Mouse (Mus musculus): ENCODE results near the gene Enpp6. TPM values are rescaled to one million over a fixed set of nuclear protein-coding genes. Genes with fewer than 3 reads are reported as not detected.

The Enpp6 gene
- polyA plus RNA-seq (2014; fragmentation: Nextera tagmentation; extraction: Ambion mirVana) = 4.4 and 6.1 TPM in 2 replicates

DNA sequence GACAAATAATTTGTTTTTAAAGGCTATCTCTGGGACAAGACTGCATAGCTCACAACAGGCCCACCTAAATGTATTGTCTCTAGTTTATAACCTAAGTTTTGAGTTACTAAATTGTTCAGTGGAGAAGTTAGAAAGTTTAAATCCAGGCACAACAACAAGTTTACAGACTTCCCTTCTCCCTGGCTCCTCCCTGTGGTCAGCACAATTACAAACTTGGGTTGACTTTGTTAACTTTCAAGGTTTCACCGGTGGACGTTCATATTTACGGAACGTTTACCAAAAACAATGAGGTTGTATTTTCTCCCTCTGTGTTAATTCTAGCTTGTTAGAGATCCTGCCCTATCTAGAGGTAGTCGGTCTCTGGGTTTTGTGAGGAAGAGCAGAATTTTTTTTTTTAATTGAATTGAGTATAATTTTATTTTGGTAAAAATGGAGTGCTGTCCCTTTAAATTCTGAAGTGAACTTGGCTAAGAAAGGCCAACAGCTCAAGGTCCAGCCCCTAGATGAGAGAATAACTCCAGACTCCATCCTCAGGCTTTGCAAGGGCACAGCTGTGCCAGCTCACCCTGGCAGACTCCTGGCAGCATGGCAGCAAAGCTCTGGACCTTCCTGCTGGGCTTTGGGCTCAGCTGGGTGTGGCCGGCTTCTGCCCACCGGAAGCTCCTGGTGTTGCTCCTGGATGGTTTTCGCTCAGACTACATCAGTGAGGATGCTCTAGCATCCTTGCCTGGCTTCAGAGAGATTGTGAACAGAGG lies at the start of gene Enpp6:
Enpp6 (plus strand) TSS at position 502 of the 755 bp plus-strand sequence.
- H3K27ac ChIP-seq (replicated peaks in 1 of 2; ENCODE audit: control insufficient read depth in 1 of 2, insufficient read depth in 1 of 2, low read depth in 2 of 2, low read length in 2 of 2) = no peak within 1 kb of the TSS
- WGBS = 83% methylated on average over 8 of the region's 8 CpGs
- no peaks in the 10 kb centered on the region for H3K36me3 ChIP-seq (ENCODE audit: control insufficient read depth, insufficient read depth, low read length)
- 0 out of 4 replicates have a peak, but pooled peaks cover 0 to 3% of the 10 kb centered on the region in 2 experiments for H3K4me1 ChIP-seq (ENCODE audit: control insufficient read depth in 2 of 2, insufficient read depth in 2 of 2, low read length in 2 of 2)
- no peaks in the 10 kb centered on the region for H3K9me3 ChIP-seq (ENCODE audit: control insufficient read depth, low read length)
- H3K4me2 ChIP-seq (ENCODE audit: low read length) = no peak within 1 kb of the TSS
- no peak for ATAC-seq (ENCODE audit: insufficient number of reproducible peaks, insufficient read depth, low FRiP score, low read depth)
- H3K4me3 ChIP-seq (ENCODE audit: control insufficient read depth in 1 of 2, insufficient read depth in 1 of 2, low read depth in 1 of 2, low read length in 2 of 2) = no peak within 1 kb of the TSS
- no peak within 1 kb of the TSS for H3K9ac ChIP-seq (ENCODE audit: low read length)
- no peaks in the 10 kb centered on the region for H3K27me3 ChIP-seq (ENCODE audit: control insufficient read depth, insufficient read depth, low read length)

DNA sequence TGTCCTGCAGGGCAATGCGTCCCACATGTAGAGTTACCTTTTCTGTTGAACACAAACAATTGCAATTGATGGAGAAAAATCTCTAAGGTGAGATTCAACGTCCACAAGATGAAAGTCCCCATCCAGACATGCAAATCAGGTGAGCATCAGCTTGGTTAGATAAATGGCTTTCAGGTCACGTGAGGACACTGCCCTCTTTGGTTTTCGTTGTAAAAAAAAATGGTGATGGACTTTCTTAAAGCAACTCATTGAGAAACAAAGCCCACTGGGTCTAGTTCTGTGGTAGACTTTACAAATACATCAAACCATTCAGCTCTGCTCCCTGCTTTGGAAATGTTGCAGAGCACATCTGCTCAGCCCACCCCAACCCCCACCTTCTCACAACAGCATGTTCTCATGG lies 48.5 kb upstream of the Enpp6 start:
- Histone ChIP-seq H3K27me3 (ENCODE audit: control insufficient read depth, insufficient read depth, low read length) (no peaks in the 10 kb centered on the region), H3K36me3 (ENCODE audit: control insufficient read depth, insufficient read depth, low read length) (no peaks in the 10 kb centered on the region), H3K4me2 (ENCODE audit: low read length) (no peak overlapping the region), H3K4me3 (ENCODE audit: control insufficient read depth in 1 of 2, insufficient read depth in 1 of 2, low read depth in 1 of 2, low read length in 2 of 2) (no peak overlapping the region), H3K27ac (replicated peaks in 1 of 2; ENCODE audit: control insufficient read depth in 1 of 2, insufficient read depth in 1 of 2, low read depth in 2 of 2, low read length in 2 of 2) (no peak overlapping the region), H3K9me3 (ENCODE audit: control insufficient read depth, low read length) (peaks cover 5% of the 10 kb centered on the region), H3K9ac (ENCODE audit: low read length) (no peak overlapping the region), H3K4me1 (ENCODE audit: control insufficient read depth in 2 of 2, insufficient read depth in 2 of 2, low read length in 2 of 2) (peaks cover 0 to 4% of the 10 kb centered on the region in 2 experiments; a peak in 2 of 4 replicates)
- no peak for ATAC-seq (ENCODE audit: insufficient number of reproducible peaks, insufficient read depth, low FRiP score, low read depth)
- WGBS = 77% methylated on average over 4 of the region's 4 CpGs

DNA sequence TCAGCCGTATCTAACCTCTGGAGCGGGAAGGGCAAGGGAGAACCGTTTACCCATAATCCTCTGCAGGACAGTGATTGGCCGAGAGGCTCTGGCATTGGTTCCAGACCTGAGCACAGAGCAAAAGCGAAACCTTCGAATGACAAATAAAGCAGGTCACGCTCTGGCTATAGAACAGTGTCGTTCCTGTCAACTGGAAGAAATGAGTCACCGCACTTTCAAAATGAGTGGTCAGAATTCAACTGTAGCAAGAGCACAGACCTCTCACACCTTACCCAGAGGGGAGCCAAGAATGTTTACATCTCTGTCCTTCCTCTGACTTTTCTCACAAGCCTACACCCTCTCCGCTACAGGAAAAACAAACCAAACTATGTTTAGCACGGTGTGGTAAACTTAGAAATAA lies 45.4 kb upstream of the Enpp6 start:
- 0 out of 2 replicates have a peak, but pooled peaks have one; percentile 56 for ATAC-seq (ENCODE audit: insufficient number of reproducible peaks, insufficient read depth, low FRiP score, low read depth)
- Histone ChIP-seq H3K4me2 (ENCODE audit: low read length) (peak overlapping the region; percentile 23; the same call in 1 of the 2 replicates), H3K27me3 (ENCODE audit: control insufficient read depth, insufficient read depth, low read length) (no peaks in the 10 kb centered on the region), H3K27ac (replicated peaks in 1 of 2; ENCODE audit: control insufficient read depth in 1 of 2, insufficient read depth in 1 of 2, low read depth in 2 of 2, low read length in 2 of 2) (peak overlapping the region; percentile 41 to 52), H3K4me1 (ENCODE audit: control insufficient read depth in 2 of 2, insufficient read depth in 2 of 2, low read length in 2 of 2) (peaks cover 0 to 2% of the 10 kb centered on the region in 2 experiments; a peak in 2 of 4 replicates), H3K9me3 (ENCODE audit: control insufficient read depth, low read length) (peaks cover 5% of the 10 kb centered on the region), H3K36me3 (ENCODE audit: control insufficient read depth, insufficient read depth, low read length) (no peaks in the 10 kb centered on the region), H3K9ac (ENCODE audit: low read length) (no peak overlapping the region), H3K4me3 (ENCODE audit: control insufficient read depth in 1 of 2, insufficient read depth in 1 of 2, low read depth in 1 of 2, low read length in 2 of 2) (no peak overlapping the region)
- WGBS = 52% methylated on average over 11 of the region's 11 CpGs

DNA sequence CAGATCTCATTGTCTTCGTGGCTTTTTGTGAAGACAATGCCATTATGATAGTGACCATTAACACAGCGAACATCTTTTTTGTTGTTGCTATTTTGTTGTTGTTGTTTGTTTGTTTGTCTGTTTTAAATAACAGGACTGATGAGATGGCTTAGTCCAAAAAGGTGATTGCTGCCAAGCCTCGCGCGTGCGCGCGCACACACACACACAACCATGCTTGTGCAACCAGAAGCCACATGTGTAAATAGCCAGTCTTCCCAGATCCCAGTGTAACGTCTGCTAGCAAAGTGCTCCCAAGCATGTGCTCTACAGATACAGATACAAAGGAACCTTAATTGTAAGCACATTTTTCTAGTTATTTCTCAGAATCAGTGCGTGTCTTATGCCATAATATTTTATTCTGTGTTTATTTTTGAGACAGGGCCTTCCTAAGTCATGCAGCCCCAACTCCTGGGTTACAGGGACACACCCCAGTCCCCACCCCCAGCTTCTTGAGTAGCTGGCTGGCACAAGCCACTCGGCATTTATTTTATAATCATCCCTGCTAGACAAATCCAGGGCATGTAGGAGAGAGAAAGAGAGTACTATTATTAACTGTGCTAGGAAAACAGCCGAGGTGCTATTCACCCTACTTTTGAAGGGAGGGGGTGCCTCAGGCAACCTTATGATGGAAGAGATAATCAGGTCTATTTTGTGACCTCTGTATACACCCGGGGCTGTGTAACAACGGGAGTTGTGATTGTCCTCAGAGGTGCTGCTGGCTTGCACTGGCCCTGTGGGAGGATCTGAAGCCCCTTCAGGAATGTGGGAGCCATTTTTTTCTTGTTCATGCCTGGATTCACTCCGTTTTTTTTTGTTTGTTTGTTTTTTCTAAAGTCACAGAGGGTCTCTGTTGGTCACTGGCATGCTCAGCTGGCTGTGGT lies 44.7 kb upstream of the Enpp6 start:
- Histone ChIP-seq H3K27ac (replicated peaks in 1 of 2; ENCODE audit: control insufficient read depth in 1 of 2, insufficient read depth in 1 of 2, low read depth in 2 of 2, low read length in 2 of 2) (peak overlapping the region; percentile 41 to 52), H3K36me3 (ENCODE audit: control insufficient read depth, insufficient read depth, low read length) (no peaks in the 10 kb centered on the region), H3K9me3 (ENCODE audit: control insufficient read depth, low read length) (peaks cover 5% of the 10 kb centered on the region), H3K4me2 (ENCODE audit: low read length) (peak overlapping the region; percentile 23; the same call in 1 of the 2 replicates), H3K27me3 (ENCODE audit: control insufficient read depth, insufficient read depth, low read length) (0 out of 2 replicates have a peak, but pooled peaks cover 3% of the 10 kb centered on the region), H3K4me1 (ENCODE audit: control insufficient read depth in 2 of 2, insufficient read depth in 2 of 2, low read length in 2 of 2) (peaks cover 0 to 2% of the 10 kb centered on the region in 2 experiments; a peak in 2 of 4 replicates), H3K4me3 (ENCODE audit: control insufficient read depth in 1 of 2, insufficient read depth in 1 of 2, low read depth in 1 of 2, low read length in 2 of 2) (no peak overlapping the region), H3K9ac (ENCODE audit: low read length) (no peak overlapping the region)
- no peak for ATAC-seq (ENCODE audit: insufficient number of reproducible peaks, insufficient read depth, low FRiP score, low read depth)
- 70% methylated on average over 15 of the region's 15 CpGs for WGBS

DNA sequence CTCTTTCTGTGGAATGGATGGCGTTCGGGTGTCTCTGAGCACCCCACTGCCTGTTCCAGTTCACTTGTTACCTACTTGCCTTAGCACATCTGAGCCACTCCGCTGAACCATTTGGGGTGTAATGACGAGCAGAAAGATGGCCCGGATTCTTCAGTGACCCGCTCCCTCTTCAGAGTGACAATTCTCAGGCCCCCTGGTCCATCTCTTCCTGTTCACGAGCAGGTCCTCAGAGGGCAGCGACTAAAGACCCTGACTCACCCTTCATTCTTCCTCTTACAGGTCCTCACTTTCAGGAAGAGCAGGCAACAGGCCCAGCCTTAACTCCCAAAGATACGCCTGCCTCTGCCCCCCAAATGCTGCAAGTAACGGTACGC lies 44.0 kb upstream of the Enpp6 start:
- Histone ChIP-seq H3K36me3 (ENCODE audit: control insufficient read depth, insufficient read depth, low read length) (no peaks in the 10 kb centered on the region), H3K4me2 (ENCODE audit: low read length) (no peak overlapping the region), H3K4me1 (ENCODE audit: control insufficient read depth in 2 of 2, insufficient read depth in 2 of 2, low read length in 2 of 2) (peaks cover 0 to 2% of the 10 kb centered on the region in 2 experiments; a peak in 2 of 4 replicates), H3K27me3 (ENCODE audit: control insufficient read depth, insufficient read depth, low read length) (0 out of 2 replicates have a peak, but pooled peaks cover 4% of the 10 kb centered on the region), H3K9me3 (ENCODE audit: control insufficient read depth, low read length) (peaks cover 5% of the 10 kb centered on the region), H3K27ac (replicated peaks in 1 of 2; ENCODE audit: control insufficient read depth in 1 of 2, insufficient read depth in 1 of 2, low read depth in 2 of 2, low read length in 2 of 2) (no peak overlapping the region), H3K9ac (ENCODE audit: low read length) (no peak overlapping the region), H3K4me3 (ENCODE audit: control insufficient read depth in 1 of 2, insufficient read depth in 1 of 2, low read depth in 1 of 2, low read length in 2 of 2) (no peak overlapping the region)
- no peak for ATAC-seq (ENCODE audit: insufficient number of reproducible peaks, insufficient read depth, low FRiP score, low read depth)
- WGBS = 76% methylated on average over 11 of the region's 11 CpGs

GRCm38 (mm10) chr8:46943337-46943736 lies 43.4 kb upstream of the Enpp6 start:
- Histone ChIP-seq H3K9ac (ENCODE audit: low read length) (no peak overlapping the region), H3K27me3 (ENCODE audit: control insufficient read depth, insufficient read depth, low read length) (0 out of 2 replicates have a peak, but pooled peaks cover 4% of the 10 kb centered on the region), H3K9me3 (ENCODE audit: control insufficient read depth, low read length) (peaks cover 5% of the 10 kb centered on the region), H3K36me3 (ENCODE audit: control insufficient read depth, insufficient read depth, low read length) (no peaks in the 10 kb centered on the region), H3K4me2 (ENCODE audit: low read length) (no peak overlapping the region), H3K4me1 (ENCODE audit: control insufficient read depth in 2 of 2, insufficient read depth in 2 of 2, low read length in 2 of 2) (peaks cover 0 to 2% of the 10 kb centered on the region in 2 experiments; a peak in 2 of 4 replicates), H3K4me3 (ENCODE audit: control insufficient read depth in 1 of 2, insufficient read depth in 1 of 2, low read depth in 1 of 2, low read length in 2 of 2) (no peak overlapping the region), H3K27ac (replicated peaks in 1 of 2; ENCODE audit: control insufficient read depth in 1 of 2, insufficient read depth in 1 of 2, low read depth in 2 of 2, low read length in 2 of 2) (no peak overlapping the region)
- no peak for ATAC-seq (ENCODE audit: insufficient number of reproducible peaks, insufficient read depth, low FRiP score, low read depth)
- 78% methylated on average over 4 of the region's 4 CpGs for WGBS

DNA sequence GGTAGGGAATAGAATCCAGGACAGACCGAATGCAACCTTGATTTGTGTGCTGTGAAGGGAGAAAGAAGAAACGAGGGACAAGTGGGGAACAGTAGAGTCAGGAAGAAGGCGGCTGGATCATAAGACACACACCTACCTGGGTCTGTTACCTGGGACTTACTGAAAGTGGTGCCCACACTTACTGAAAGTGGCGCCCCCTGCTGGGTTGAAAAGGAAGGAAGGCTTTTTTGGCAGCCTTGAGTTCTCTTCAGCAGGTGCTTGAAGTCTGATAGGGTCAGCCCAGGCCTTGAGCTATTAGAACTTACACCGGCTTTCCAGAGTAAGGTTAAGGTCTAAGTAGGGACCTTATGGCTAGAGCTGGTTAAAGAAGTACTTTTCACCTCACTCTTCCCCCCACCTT lies 40.5 kb upstream of the Enpp6 start:
- Histone ChIP-seq H3K9ac (ENCODE audit: low read length) (no peak overlapping the region), H3K27ac (replicated peaks in 1 of 2; ENCODE audit: control insufficient read depth in 1 of 2, insufficient read depth in 1 of 2, low read depth in 2 of 2, low read length in 2 of 2) (no peak overlapping the region), H3K27me3 (ENCODE audit: control insufficient read depth, insufficient read depth, low read length) (0 out of 2 replicates have a peak, but pooled peaks cover 4% of the 10 kb centered on the region), H3K9me3 (ENCODE audit: control insufficient read depth, low read length) (no peaks in the 10 kb centered on the region), H3K4me3 (ENCODE audit: control insufficient read depth in 1 of 2, insufficient read depth in 1 of 2, low read depth in 1 of 2, low read length in 2 of 2) (no peak overlapping the region), H3K4me1 (ENCODE audit: control insufficient read depth in 2 of 2, insufficient read depth in 2 of 2, low read length in 2 of 2) (peaks cover 0 to 2% of the 10 kb centered on the region in 2 experiments; a peak in 2 of 4 replicates), H3K4me2 (ENCODE audit: low read length) (no peak overlapping the region), H3K36me3 (ENCODE audit: control insufficient read depth, insufficient read depth, low read length) (no peaks in the 10 kb centered on the region)
- ATAC-seq (ENCODE audit: insufficient number of reproducible peaks, insufficient read depth, low FRiP score, low read depth) = no peak
- WGBS = 68% methylated on average over 5 of the region's 5 CpGs

Data from heart, embryonic 14.5 days (tissue).